Mouse (Mus musculus) limb, embryonic 14.5 days (tissue): ENCODE data around the gene Syne3. TPM values are rescaled to one million over a fixed set of nuclear protein-coding genes. Genes with fewer than 3 reads are reported as not detected.

Experiments
- ATAC-seq: fragments of 200-750 bp; cut with Nextera tagmentation; 2 replicates; pipeline ENCODE4 v1.8.0; 2017; ENCODE audit warnings: low read depth, moderate number of reproducible peaks, moderate TSS enrichment; ENCODE audit not compliant: low FRiP score
- DNase-seq: peaks from one replicate; pipeline ENCODE4 v3.0.0-alpha.2; 2015; ENCODE audit warnings: low spot score
- H3K27ac ChIP-seq: fragments of 300-500 bp; sonication (generic); replicated peaks from 2 replicates; pipeline ENCODE4 v1.5.1; 2014; ENCODE audit warnings: low read depth, mild to moderate bottlenecking, low read length, moderate library complexity, mixed read lengths
- H3K27me3 ChIP-seq: fragments of 300-500 bp; sonication (generic); 2 replicates; pipeline ENCODE4 v1.6.1; 2014; ENCODE audit warnings: low read length, mixed read lengths; ENCODE audit not compliant: control insufficient read depth, insufficient read depth
- H3K36me3 ChIP-seq: fragments of 300-500 bp; sonication (generic); 2 replicates; pipeline ENCODE4 v1.6.1; 2014; ENCODE audit warnings: mild to moderate bottlenecking, low read length, moderate library complexity, mixed read lengths; ENCODE audit not compliant: control insufficient read depth, insufficient read depth
- H3K4me1 ChIP-seq: fragments of 300-500 bp; sonication (generic); 2 replicates; pipeline ENCODE4 v1.6.1; 2014; ENCODE audit warnings: antibody characterized with exemption, low read length, mixed read lengths; ENCODE audit not compliant: control insufficient read depth, insufficient read depth
- H3K4me2 ChIP-seq: fragments of 300-500 bp; sonication (generic); replicated peaks from 2 replicates; pipeline ENCODE4 v1.6.1; 2014; ENCODE audit warnings: low read depth, mild to moderate bottlenecking, low read length, moderate library complexity; ENCODE audit not compliant: severe bottlenecking
- H3K4me3 ChIP-seq: fragments of 300-500 bp; sonication (generic); replicated peaks from 2 replicates; pipeline ENCODE4 v1.5.1; 2014; ENCODE audit warnings: low read length
- H3K9ac ChIP-seq: fragments of 300-500 bp; sonication (generic); 2 replicates; pipeline ENCODE4 v1.6.1; 2014; ENCODE audit warnings: mild to moderate bottlenecking, low read depth, low read length, moderate library complexity; ENCODE audit not compliant: severe bottlenecking
- H3K9me3 ChIP-seq: fragments of 300-500 bp; sonication (generic); 2 replicates; pipeline ENCODE4 v1.6.1; 2016; ENCODE audit warnings: low read length; ENCODE audit not compliant: control insufficient read depth
- POLR2A ChIP-seq: fragments of 200-500 bp; IDR thresholded peaks from 2 replicates; pipeline ENCODE4 v1.8.0; 2012; ENCODE audit warnings: inconsistent platforms, mild to moderate bottlenecking, moderate library complexity, borderline replicate concordance; ENCODE audit not compliant: insufficient read depth, insufficient read length; ENCODE audit errors: extremely low read depth
- WGBS: fragments of 180-500 bp; shearing (Covaris S2); extraction: QIAGEN DNeasy Blood & Tissue Kit; methylation state at CpG from one replicate; pipeline ENCODE4 v1.1.7; 2014; 5-methylcytosine and 5-hydroxymethylcytosine counted together
- polyA plus RNA-seq, 2 experiments: library from polyadenylated mRNA; depleted of rRNA in 1 of 2; stranded (reverse) in 1 of 2; unstranded in 1 of 2; fragments of >200 nt; fragmentation: Nextera tagmentation in 1 of 2; extraction: Ambion mirVana in 1 of 2; gene quantifications; 2 replicates each; pipeline versions ENCODE4 v1.2.1 to v1.2.3; 2012 to 2014

Syne3 gene
- polyA plus RNA-seq, 2 experiments = 2.0 to 2.6 TPM

DNA sequence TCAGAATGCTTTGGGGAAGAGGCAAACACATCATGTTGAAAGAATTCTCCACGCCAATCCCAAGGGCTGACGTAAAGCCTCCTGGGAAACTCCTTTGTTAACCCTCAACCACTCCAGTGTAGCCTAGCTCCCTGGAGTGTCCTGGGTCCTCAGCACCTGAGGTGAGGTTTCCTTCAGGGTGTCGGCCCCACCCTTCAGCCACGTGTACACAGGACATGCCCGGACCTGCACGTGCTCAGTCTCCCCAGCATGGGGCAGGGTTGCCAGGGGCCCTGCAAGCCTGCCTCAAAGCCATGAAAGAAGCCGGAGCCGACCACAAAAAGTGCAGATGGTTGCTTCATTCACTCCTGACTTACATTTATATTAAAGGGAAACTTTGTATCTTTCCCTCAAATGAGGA, 10.4 kb downstream of the Syne3 start:
- ATAC-seq (no peak), DNase-seq (no peak)
- Histone ChIP-seq H3K4me2 (no peak overlapping the region), H3K4me1 (no peaks in the 10 kb centered on the region), H3K9me3 (no peaks in the 10 kb centered on the region), H3K27me3 (no peaks in the 10 kb centered on the region), H3K9ac (no peak overlapping the region), H3K36me3 (no peaks in the 10 kb centered on the region), H3K4me3 (no peak overlapping the region), H3K27ac (no peak overlapping the region)
- no peak for TF ChIP-seq POLR2A
- WGBS = 63% methylated on average over 8 of the region's 8 CpGs

DNA sequence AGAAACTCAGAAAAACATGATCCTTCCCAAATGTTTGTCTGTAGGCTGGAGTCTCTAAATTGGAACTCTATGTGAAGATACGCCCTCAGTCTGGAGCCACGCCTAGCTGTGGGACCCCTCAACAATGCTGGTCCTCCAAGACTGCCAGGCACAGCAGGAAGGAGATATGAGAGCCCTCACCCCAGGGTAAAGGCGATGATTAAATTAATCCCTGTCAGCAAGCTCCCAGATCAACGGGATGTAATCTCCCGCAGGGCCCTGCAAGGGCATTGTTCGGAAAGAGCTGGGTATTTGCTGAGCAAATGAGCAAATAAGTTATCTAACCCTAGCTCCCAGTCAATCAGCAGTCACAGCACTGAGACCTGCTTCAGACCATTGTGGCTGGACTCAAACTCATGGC, 11.1 kb downstream of the Syne3 start:
- no peaks in the 10 kb centered on the region for H3K9me3 ChIP-seq
- H3K4me2 ChIP-seq = no peak overlapping the region
- H3K27me3 ChIP-seq = no peaks in the 10 kb centered on the region
- TF ChIP-seq POLR2A = no peak
- H3K27ac ChIP-seq = no peak overlapping the region
- H3K36me3 ChIP-seq = no peaks in the 10 kb centered on the region
- no peaks in the 10 kb centered on the region for H3K4me1 ChIP-seq
- DNase-seq (no peak), ATAC-seq (no peak)
- WGBS = 83% methylated on average over 6 of the region's 6 CpGs
- H3K4me3 ChIP-seq = no peak overlapping the region
- no peak overlapping the region for H3K9ac ChIP-seq

DNA sequence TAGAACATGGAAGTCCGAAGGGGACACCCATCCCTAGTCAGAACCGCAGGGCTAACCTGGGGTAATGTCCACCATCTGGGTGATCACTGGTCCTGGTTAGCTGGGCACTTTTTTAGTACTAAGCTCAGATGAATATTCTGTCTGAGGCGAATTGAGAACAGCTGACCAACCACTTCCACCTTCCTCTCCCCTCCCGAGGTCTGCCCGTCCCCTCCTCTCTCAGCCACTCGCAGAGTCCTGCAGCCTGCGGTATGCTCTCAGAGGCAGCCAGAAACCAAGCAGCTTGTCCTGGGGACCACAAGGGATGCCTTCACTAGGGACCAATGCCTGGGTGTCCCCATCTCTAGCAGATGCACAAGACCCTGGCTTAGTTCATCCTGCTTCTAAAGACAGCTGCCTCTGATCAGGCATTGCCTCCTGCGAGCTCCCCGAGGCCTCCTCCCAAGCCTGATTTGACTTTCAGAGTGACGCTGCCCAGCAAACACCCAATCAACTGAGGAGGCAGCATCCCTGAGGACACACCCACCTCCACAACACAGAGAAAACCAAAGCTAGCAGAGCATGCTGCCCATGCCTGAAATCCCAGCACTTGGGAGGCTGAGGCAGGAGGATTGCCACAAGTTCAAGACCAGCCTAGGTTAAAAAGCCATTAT, 11.8 kb downstream of the Syne3 start:
- no peak overlapping the region for H3K27ac ChIP-seq
- DNase-seq = no peak
- H3K36me3 ChIP-seq = no peaks in the 10 kb centered on the region
- no peak overlapping the region for H3K9ac ChIP-seq
- H3K4me3 ChIP-seq = no peak overlapping the region
- no peaks in the 10 kb centered on the region for H3K27me3 ChIP-seq
- ATAC-seq = no peak
- H3K4me1 ChIP-seq = no peaks in the 10 kb centered on the region
- H3K4me2 ChIP-seq = no peak overlapping the region
- TF ChIP-seq POLR2A = no peak
- no peaks in the 10 kb centered on the region for H3K9me3 ChIP-seq
- WGBS = 84% methylated on average over 10 of the region's 10 CpGs

GRCm38 (mm10) chr12:104997159-104997558, 12.4 kb downstream of the Syne3 start:
- 85% methylated on average over 10 of the region's 10 CpGs for WGBS
- ATAC-seq = no peak

DNA sequence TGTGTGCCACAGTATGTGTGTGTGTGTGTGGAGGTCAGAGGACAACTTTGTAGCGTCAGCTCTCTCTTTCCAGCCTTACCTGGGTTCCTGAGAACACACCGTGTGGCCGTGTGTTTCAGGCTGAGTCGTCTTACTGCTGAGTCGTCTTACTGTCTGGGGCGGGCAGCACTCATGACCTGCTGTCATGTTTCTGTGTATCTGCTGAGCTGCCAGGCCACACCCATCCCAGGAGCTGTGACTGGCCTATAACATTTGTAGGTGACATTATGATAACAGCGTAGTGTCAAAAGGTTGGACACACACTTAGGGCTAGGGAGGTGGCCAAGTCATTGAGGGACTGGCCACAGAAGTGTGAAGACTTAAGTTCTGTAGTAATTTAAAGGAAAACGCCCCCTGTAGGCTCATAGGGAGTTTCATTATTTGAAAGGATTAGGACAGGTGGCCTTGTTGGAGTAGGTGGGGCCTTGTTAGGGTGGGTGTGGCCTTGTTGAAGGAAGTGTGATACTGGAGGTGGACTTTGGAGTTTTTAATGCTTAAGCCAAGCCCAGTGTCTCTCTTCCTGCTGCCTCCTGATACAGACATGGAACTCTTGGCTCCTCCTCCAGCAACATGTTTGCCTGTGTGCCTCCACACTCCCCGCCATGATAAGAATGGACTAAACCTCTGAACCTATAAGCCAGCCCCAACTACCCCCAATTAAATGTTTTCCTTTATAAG, 13.4 kb downstream of the Syne3 start:
- no peaks in the 10 kb centered on the region for H3K9me3 ChIP-seq
- 78% methylated on average over 9 of the region's 9 CpGs for WGBS
- H3K36me3 ChIP-seq = no peaks in the 10 kb centered on the region
- DNase-seq = no peak
- ATAC-seq = no peak
- H3K4me2 ChIP-seq = no peak overlapping the region
- H3K27me3 ChIP-seq = no peaks in the 10 kb centered on the region
- no peak overlapping the region for H3K27ac ChIP-seq
- no peak for TF ChIP-seq POLR2A
- no peaks in the 10 kb centered on the region for H3K4me1 ChIP-seq
- no peak overlapping the region for H3K4me3 ChIP-seq
- no peak overlapping the region for H3K9ac ChIP-seq

More at GRCm38 (mm10) chr12:104997159-104997558, 12.4 kb downstream of the Syne3 start:
- Histone ChIP-seq H3K4me3 (no peak overlapping the region), H3K4me1 (no peaks in the 10 kb centered on the region), H3K27me3 (no peaks in the 10 kb centered on the region), H3K9me3 (no peaks in the 10 kb centered on the region), H3K4me2 (no peak overlapping the region), H3K36me3 (no peaks in the 10 kb centered on the region), H3K27ac (no peak overlapping the region), H3K9ac (no peak overlapping the region)
- no peak for TF ChIP-seq POLR2A
- no peak for DNase-seq
